Mouse (Mus musculus) neural tube, embryonic 15.5 days (tissue): ENCODE results near the gene Adcy7. TPM values are rescaled to one million over a fixed set of nuclear protein-coding genes. Genes with fewer than 3 reads are reported as not detected.

Experiments used
- polyA plus RNA-seq: library from polyadenylated mRNA; unstranded; fragments of >200 nt; fragmentation: Nextera tagmentation; extraction: Ambion mirVana; gene quantifications from 2 replicates; pipeline ENCODE4 v1.2.1, GENCODE M21; 2015

The Adcy7 gene
- polyA plus RNA-seq, 1 experiment from 2014 or later = 6.0 TPM

Other genes with a start within 250 kb of the Adcy7 start
- gene Cnep1r1, start 153.6 kb upstream of the Adcy7 start, polyA plus RNA-seq = 39.3 and 41.1 TPM in 2 replicates
- 39.7 and 39.9 TPM in 2 replicates for gene Heatr3, start 134.5 kb upstream of the Adcy7 start, polyA plus RNA-seq
- gene Tent4b, start 73.2 kb upstream of the Adcy7 start, polyA plus RNA-seq = 8.5 and 9.7 TPM in 2 replicates
- 56.5 and 64.3 TPM in 2 replicates for gene Brd7, start 89.8 kb downstream of the Adcy7 start, polyA plus RNA-seq
- 39.5 and 40.2 TPM in 2 replicates for gene Nkd1, start 249.0 kb downstream of the Adcy7 start, polyA plus RNA-seq